Mouse (Mus musculus) liver, postnatal 0 days (tissue): Measurements from ENCODE around the gene Cyb5b. TPM values are rescaled to one million over a fixed set of nuclear protein-coding genes. Genes with fewer than 3 reads are reported as not detected.

Experiments used
- ATAC-seq: fragments of 200-750 bp; cut with Nextera tagmentation; 2 replicates; pipeline ENCODE4 v1.8.0; 2017; ENCODE audit warnings: mild to moderate bottlenecking, moderate library complexity
- DNase-seq: peaks from one replicate; pipeline ENCODE4 v3.0.0-alpha.2; 2016
- H3K27ac ChIP-seq: fragments of 300-500 bp; sonication (generic); 2 replicates; pipeline ENCODE4 v1.5.1; 2014; ENCODE audit warnings: antibody characterized with exemption, moderate library complexity, mild to moderate bottlenecking, low read depth
- H3K27me3 ChIP-seq: fragments of 300-500 bp; sonication (generic); 2 replicates; pipeline ENCODE4 v1.6.1; 2014; ENCODE audit warnings: low read length, control low read depth, mixed read lengths; ENCODE audit not compliant: insufficient read depth
- H3K36me3 ChIP-seq: fragments of 300-500 bp; sonication (generic); replicated peaks from 2 replicates; pipeline ENCODE4 v1.6.1; 2014; ENCODE audit warnings: mild to moderate bottlenecking, control low read depth, low read length, moderate library complexity, mixed read lengths; ENCODE audit not compliant: insufficient read depth
- H3K4me1 ChIP-seq: fragments of 300-500 bp; sonication (generic); 2 replicates; pipeline ENCODE4 v1.6.1; 2014; ENCODE audit warnings: antibody characterized with exemption, mild to moderate bottlenecking, control low read depth; ENCODE audit not compliant: insufficient read depth
- H3K4me2 ChIP-seq: fragments of 300-500 bp; sonication (generic); 2 replicates; pipeline ENCODE4 v1.6.1; 2014; ENCODE audit warnings: low read depth, mild to moderate bottlenecking, low read length, moderate library complexity, mixed read lengths
- H3K4me3 ChIP-seq: fragments of 300-500 bp; sonication (generic); 2 replicates; pipeline ENCODE4 v1.5.1; 2014; ENCODE audit warnings: low read depth, low read length
- H3K9ac ChIP-seq: fragments of 300-500 bp; sonication (generic); replicated peaks from 2 replicates; pipeline ENCODE4 v1.6.1; 2014; ENCODE audit warnings: mild to moderate bottlenecking, moderate library complexity
- H3K9me3 ChIP-seq: fragments of 300-500 bp; sonication (generic); 2 replicates; pipeline ENCODE4 v1.6.1; 2016; ENCODE audit warnings: mild to moderate bottlenecking, control low read depth, low read length, mixed read lengths
- CTCF ChIP-seq: sonication (generic); IDR thresholded peaks from 2 replicates; pipeline ENCODE4 v1.5.1; 2016; ENCODE audit warnings: antibody characterized with exemption, low read depth
- EP300 ChIP-seq: IDR thresholded peaks from 2 replicates; pipeline ENCODE4 v1.6.1; 2016; ENCODE audit warnings: antibody characterized with exemption, low read depth, mild to moderate bottlenecking
- WGBS: fragments of 180-500 bp; shearing (Covaris S2); extraction: QIAGEN DNeasy Blood & Tissue Kit; methylation state at CpG from one replicate; pipeline ENCODE4 v1.1.7; 2014; ENCODE audit not compliant: insufficient replicate concordance; 5-methylcytosine and 5-hydroxymethylcytosine counted together
- polyA plus RNA-seq: library from polyadenylated mRNA; unstranded; fragments of >200 nt; fragmentation: Nextera tagmentation; extraction: Ambion mirVana; gene quantifications from 2 replicates; pipeline ENCODE4 v1.2.1, GENCODE M21; 2015

The Cyb5b gene
- polyA plus RNA-seq, 1 experiment from 2014 or later, result 23.6 TPM

DNA sequence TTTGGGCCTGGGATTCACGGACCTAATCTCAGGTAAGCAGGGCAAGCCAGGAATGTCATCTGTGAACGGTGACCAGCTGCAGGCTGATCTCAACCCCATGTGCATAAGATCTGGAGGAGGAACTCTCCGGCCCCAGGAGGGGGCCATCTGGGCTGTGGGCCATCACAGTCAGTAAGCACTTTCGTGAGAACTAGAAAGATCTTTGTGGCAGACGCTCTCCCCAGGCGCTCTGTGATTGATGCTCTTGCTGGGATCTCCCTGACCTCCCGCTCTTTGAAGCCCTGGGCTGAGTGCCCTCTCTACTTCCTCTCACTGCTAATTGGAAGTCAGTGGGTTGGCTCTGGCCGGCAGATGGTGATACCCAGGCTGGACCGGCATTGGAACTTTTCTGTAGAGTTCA is 75.7 kb downstream of the Cyb5b start:
- no peak overlapping the region for H3K9ac ChIP-seq
- H3K4me2 ChIP-seq, result no peak overlapping the region
- H3K27me3 ChIP-seq, result no peaks in the 10 kb centered on the region
- no peaks in the 10 kb centered on the region for H3K9me3 ChIP-seq
- no peak overlapping the region for H3K27ac ChIP-seq
- H3K36me3 ChIP-seq, result no peaks in the 10 kb centered on the region
- H3K4me1 ChIP-seq, result no peaks in the 10 kb centered on the region
- ATAC-seq, result no peak
- no peak overlapping the region for H3K4me3 ChIP-seq
- no peak for DNase-seq
- TF ChIP-seq CTCF (no peak), EP300 (no peak)
- WGBS, result 58% methylated on average over 9 of the region's 9 CpGs

DNA sequence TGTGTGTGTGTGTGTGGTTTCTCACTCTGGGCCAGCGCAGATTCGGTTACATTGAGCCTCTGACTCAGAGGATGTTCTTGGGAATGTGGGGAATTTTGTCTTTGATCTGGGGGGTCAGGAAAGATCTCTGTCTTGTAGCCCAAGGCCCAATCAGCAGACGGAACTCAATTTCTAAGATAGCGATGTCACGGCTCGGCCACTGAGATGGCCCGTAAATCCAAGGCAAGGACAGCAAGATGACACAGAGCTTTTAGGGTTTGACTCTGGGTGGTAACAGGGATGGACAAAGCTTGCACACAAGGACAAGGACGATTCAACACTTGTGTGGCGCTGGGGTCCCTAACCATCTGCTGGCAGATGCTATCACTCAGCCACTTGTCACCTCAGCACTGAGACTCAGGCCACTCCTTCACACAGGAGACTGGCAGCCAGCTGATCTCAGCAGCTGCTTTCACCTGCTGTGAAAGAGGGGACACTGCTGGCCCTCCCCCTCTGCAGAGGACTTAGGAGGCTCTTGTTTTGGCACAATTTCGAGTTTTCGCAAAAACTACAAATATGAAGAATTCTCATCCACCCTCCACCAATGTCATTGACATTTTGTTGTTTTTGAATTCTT is 76.7 kb downstream of the Cyb5b start:
- Histone ChIP-seq H3K4me3 (no peak overlapping the region), H3K36me3 (no peaks in the 10 kb centered on the region), H3K27ac (no peak overlapping the region), H3K9me3 (no peaks in the 10 kb centered on the region), H3K4me2 (no peak overlapping the region), H3K9ac (no peak overlapping the region), H3K27me3 (no peaks in the 10 kb centered on the region), H3K4me1 (no peaks in the 10 kb centered on the region)
- TF ChIP-seq EP300 (no peak), CTCF (no peak)
- WGBS, result 73% methylated on average over 11 of the region's 11 CpGs
- no peak for ATAC-seq
- no peak for DNase-seq

DNA sequence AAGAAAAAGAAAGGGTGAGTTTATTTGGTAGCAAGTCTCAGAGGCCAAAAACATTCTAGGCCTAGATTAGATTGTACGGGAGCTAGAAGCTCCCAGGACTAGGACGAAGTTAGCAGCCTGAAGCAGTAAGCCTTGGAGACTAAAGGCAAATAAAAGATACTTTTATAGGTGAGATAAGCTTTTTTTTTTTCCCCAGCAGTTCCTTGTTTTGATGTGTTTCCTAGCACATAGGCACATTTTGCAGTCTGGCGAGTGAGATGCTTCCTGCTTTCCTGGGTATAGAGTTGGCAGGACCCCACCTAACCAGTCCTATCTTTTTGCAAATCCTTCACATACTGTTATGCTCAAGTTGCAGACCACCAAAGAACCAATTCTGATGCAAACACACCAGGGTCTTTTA is 82.8 kb downstream of the Cyb5b start:
- H3K27me3 ChIP-seq, result no peaks in the 10 kb centered on the region
- no peak for TF ChIP-seq EP300
- no peak for TF ChIP-seq CTCF
- H3K9me3 ChIP-seq, result no peaks in the 10 kb centered on the region
- 77% methylated on average over 3 of the region's 3 CpGs for WGBS
- H3K36me3 ChIP-seq, result no peaks in the 10 kb centered on the region
- no peak for DNase-seq
- ATAC-seq, result no peak
- H3K27ac ChIP-seq, result no peak overlapping the region
- H3K4me1 ChIP-seq, result no peaks in the 10 kb centered on the region
- no peak overlapping the region for H3K4me2 ChIP-seq
- no peak overlapping the region for H3K9ac ChIP-seq
- no peak overlapping the region for H3K4me3 ChIP-seq

DNA sequence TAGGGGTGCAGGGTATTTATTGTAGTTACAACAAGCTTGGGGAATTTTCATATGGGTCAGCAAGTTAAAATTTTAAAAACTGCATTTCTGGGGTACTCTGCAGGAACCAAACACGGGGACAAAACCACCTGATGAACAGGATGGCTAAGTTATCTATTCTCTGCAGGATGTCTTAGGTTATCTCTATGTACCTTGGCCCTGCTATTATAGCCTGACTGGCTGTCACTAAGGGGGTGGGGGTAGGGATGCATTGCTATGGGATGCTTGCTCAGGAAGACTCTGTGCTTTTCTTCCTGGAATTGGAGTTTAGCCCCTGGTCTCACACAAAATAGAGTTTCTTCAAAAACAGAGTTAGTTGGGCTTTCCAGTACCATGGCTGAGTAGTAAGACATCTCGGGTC is 83.3 kb downstream of the Cyb5b start:
- ATAC-seq (no peak), DNase-seq (no peak)
- H3K9ac ChIP-seq, result no peak overlapping the region
- H3K27me3 ChIP-seq, result no peaks in the 10 kb centered on the region
- H3K4me1 ChIP-seq, result no peaks in the 10 kb centered on the region
- WGBS, result 56% methylated on average over 2 of the region's 2 CpGs
- H3K36me3 ChIP-seq, result no peaks in the 10 kb centered on the region
- H3K4me3 ChIP-seq, result no peak overlapping the region
- TF ChIP-seq CTCF (no peak), EP300 (no peak)
- H3K9me3 ChIP-seq, result no peaks in the 10 kb centered on the region
- no peak overlapping the region for H3K27ac ChIP-seq
- no peak overlapping the region for H3K4me2 ChIP-seq

Other genes starting within 250 kb of the Cyb5b start
- gene Sntb2, start 214.9 kb upstream of the Cyb5b start, polyA plus RNA-seq, result 1.8 and 1.9 TPM in 2 replicates
- gene Vps4a, start 119.4 kb upstream of the Cyb5b start, polyA plus RNA-seq, result 16.8 and 18.3 TPM in 2 replicates
- gene Pdf, start 102.0 kb upstream of the Cyb5b start, polyA plus RNA-seq, result 20.7 and 21.5 TPM in 2 replicates
- 15.6 and 16.8 TPM in 2 replicates for gene Cog8, start 94.0 kb upstream of the Cyb5b start, polyA plus RNA-seq
- gene Nip7, start 93.8 kb upstream of the Cyb5b start, polyA plus RNA-seq, result 31.2 and 31.4 TPM in 2 replicates
- 0.92 and 1.5 TPM in 2 replicates for gene Tmed6, start 85.0 kb upstream of the Cyb5b start, polyA plus RNA-seq
- 6.9 and 7.3 TPM in 2 replicates for gene Terf2, start 54.1 kb upstream of the Cyb5b start, polyA plus RNA-seq
- 1.6 and 1.7 TPM in 2 replicates for gene Nfat5, start 142.8 kb downstream of the Cyb5b start, polyA plus RNA-seq